Mouse (Mus musculus) cerebellum, adult 9-10 months (tissue): Measurements from ENCODE around the gene March4.

Experiments used
- DNase-seq: peaks from one replicate; pipeline ENCODE4 v3.0.0; 2022

Gene March4

GRCm38 (mm10) chr1:72380544-72380943 lies 156.2 kb downstream of the March4 start:
- no peak for DNase-seq

- no peak for DNase-seq
These were observed 156.9 kb downstream of the March4 start for GRCm38 (mm10) chr1:72379752-72380353.

- no peak for DNase-seq
These were observed 158.6 kb downstream of the March4 start for GRCm38 (mm10) chr1:72378151-72378550.
